Mouse (Mus musculus) midbrain, embryonic 13.5 days (tissue): ENCODE results near the gene Vegfa. TPM values are rescaled to one million over a fixed set of nuclear protein-coding genes. Genes with fewer than 3 reads are reported as not detected.

ENCODE experiments used
- ATAC-seq: fragments of 200-750 bp; cut with Nextera tagmentation; 2 replicates; pipeline ENCODE4 v1.8.0; 2017; ENCODE audit warnings: mild to moderate bottlenecking, moderate TSS enrichment, moderate library complexity
- H3K27ac ChIP-seq: fragments of 300-500 bp; sonication (generic); 2 replicates; pipeline ENCODE4 v1.5.1; 2015; ENCODE audit warnings: inconsistent platforms, mild to moderate bottlenecking, moderate library complexity
- H3K27me3 ChIP-seq: fragments of 300-500 bp; sonication (generic); 2 replicates; pipeline ENCODE4 v1.6.1; 2015; ENCODE audit warnings: mild to moderate bottlenecking, inconsistent platforms
- H3K36me3 ChIP-seq: fragments of 300-500 bp; sonication (generic); 2 replicates; pipeline ENCODE4 v1.6.1; 2015; ENCODE audit warnings: mild to moderate bottlenecking, inconsistent platforms
- H3K4me1 ChIP-seq: fragments of 300-500 bp; sonication (generic); replicated peaks from 2 replicates; pipeline ENCODE4 v1.6.1; 2015; ENCODE audit warnings: inconsistent platforms
- H3K4me2 ChIP-seq: fragments of 300-500 bp; sonication (generic); replicated peaks from 2 replicates; pipeline ENCODE4 v1.6.1; 2015; ENCODE audit warnings: moderate library complexity, mild to moderate bottlenecking, inconsistent platforms
- H3K4me3 ChIP-seq: fragments of 300-500 bp; sonication (generic); replicated peaks from 2 replicates; pipeline ENCODE4 v1.5.1; 2015; ENCODE audit warnings: mild to moderate bottlenecking, inconsistent platforms
- H3K9ac ChIP-seq: fragments of 300-500 bp; sonication (generic); replicated peaks from 2 replicates; pipeline ENCODE4 v1.6.1; 2015; ENCODE audit warnings: mild to moderate bottlenecking, inconsistent platforms
- H3K9me3 ChIP-seq: fragments of 300-500 bp; sonication (generic); 2 replicates; pipeline ENCODE4 v1.6.1; 2016; ENCODE audit warnings: mild to moderate bottlenecking, inconsistent platforms
- WGBS: fragments of 180-500 bp; shearing (Covaris S2); methylation state at CpG from one replicate; pipeline ENCODE4 v1.1.7; 2015; 5-methylcytosine and 5-hydroxymethylcytosine counted together
- polyA plus RNA-seq: library from polyadenylated mRNA; unstranded; fragments of >200 nt; fragmentation: Nextera tagmentation; extraction: Ambion mirVana; gene quantifications from 2 replicates; pipeline ENCODE4 v1.2.1, GENCODE M21; 2015

Vegfa gene
- polyA plus RNA-seq, 1 experiment from 2014 or later: 3.4 TPM

DNA sequence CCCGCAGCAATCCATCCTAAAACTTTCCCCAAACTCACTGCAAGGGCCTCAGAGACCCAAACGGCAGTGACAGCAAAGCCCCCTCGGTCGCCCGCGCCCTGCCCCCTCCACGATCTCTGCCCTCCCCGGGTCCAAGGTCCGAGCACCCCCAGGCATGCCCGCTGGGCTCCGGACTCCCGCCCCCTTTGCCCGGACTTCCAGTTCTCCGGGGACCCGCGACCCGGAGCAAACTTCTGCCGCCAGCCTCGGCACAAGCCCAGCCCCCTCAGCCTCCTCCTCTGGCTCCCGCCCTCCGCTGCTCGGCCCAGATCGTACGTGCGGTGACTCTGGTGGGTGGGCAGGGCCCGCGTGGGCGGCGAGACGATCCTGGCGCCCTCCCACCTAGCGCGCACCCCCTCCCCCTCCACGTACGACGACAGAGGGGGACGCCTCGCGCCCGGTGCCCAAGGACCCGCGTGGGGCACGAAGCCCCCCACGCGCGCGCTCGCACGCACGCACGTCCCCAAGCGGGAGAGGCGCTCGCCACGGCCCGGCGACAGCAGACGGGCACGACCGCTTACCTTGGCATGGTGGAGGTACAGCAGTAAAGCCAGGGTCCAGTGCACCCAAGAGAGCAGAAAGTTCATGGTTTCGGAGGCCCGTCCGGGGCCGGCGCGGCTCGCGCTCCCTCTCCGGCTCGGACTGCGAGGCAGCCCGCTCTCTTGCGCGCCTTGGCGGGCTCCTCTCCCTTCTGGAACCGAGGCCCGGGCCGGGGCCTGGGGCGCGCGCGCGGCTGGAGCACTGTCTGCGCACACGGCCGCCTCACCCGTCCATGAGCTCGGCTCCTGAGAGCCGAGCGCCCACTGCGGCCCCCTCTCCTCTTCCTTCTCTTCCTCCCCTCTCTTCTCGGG lies 1.2 kb downstream of the Vegfa start:
- Histone ChIP-seq H3K4me1 (peaks cover 59% of the 10 kb centered on the region), H3K4me3 (peak overlapping the region; percentile 85), H3K27me3 (0 out of 2 replicates have a peak, but pooled peaks cover 5% of the 10 kb centered on the region), H3K9me3 (no peaks in the 10 kb centered on the region), H3K4me2 (peak overlapping the region; percentile 66), H3K9ac (peak overlapping the region; percentile 94), H3K36me3 (no peaks in the 10 kb centered on the region), H3K27ac (peak overlapping the region; percentile 90)
- peak; percentile 28 for ATAC-seq
- WGBS: under 1% methylated on average over 88 of the region's 92 CpGs

DNA sequence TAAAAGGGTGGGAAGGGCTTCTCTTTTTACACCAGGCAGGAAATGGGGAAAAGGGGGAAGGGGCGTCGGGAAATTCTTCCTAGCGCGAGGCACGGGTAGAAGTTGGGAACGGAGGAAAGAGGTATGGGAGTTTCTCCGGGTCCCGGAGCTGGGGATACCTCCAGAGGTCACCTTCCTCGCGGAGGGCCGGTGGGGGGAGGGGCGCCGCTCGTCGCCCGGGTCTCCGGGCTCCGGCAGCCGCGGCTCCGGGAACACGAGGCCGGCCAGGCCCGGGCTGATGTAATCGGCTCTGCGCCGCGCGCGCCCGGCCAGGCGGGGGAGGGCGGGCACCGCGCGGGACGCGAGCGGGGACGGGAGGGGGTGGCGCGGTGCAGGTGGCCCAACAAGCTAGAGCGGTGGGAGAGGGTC lies 1.8 kb downstream of the Vegfa start:
- peak overlapping the region; percentile 66 for H3K4me2 ChIP-seq
- WGBS: under 1% methylated on average over 43 of the region's 43 CpGs
- ATAC-seq: 0 out of 2 replicates have a peak, but pooled peaks have one; percentile 15
- peaks cover 61% of the 10 kb centered on the region for H3K4me1 ChIP-seq
- H3K9me3 ChIP-seq: no peaks in the 10 kb centered on the region
- H3K9ac ChIP-seq: peak overlapping the region; percentile 94
- 0 out of 2 replicates have a peak, but pooled peaks cover 5% of the 10 kb centered on the region for H3K27me3 ChIP-seq
- peak overlapping the region; percentile 90 for H3K27ac ChIP-seq
- H3K36me3 ChIP-seq: peaks cover 2% of the 10 kb centered on the region; the same call in 1 of the 2 replicates
- H3K4me3 ChIP-seq: peak overlapping the region; percentile 85

DNA sequence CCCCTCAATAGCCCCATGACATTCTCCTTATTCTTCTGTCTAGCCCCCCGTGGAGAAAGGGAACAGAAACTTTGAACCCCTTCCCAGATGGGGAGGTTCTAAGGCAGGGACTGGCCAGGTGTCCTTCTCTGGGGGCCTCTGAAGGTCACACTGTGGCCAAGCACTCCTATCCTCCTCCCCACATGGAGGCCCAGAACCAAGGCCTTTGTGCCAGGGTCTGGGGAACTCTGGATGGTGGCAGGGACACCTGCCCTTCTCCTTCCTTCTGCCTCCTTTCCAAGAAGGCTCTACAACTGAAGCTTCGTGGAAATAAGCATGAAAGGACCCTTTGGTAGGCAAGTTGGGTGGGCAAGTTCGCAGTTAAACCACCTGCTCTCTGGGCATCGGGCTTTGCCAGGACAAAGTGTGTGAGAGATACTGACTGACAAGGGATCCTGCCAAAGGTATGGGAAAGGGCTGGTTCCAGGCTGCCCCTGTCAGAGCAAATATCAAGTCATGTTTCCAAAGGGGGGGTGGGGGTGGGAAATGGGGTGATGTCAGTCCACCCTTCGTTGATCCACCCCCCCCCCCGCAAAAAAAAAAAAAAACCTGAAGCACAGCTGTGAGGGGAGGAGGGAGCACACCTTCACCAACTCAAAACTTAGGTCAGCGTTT lies 2.5 kb downstream of the Vegfa start:
- H3K4me3 ChIP-seq: peak overlapping the region; percentile 85
- ATAC-seq: no peak
- 0 out of 2 replicates have a peak, but pooled peaks cover 5% of the 10 kb centered on the region for H3K27me3 ChIP-seq
- H3K4me1 ChIP-seq: peaks cover 61% of the 10 kb centered on the region
- peak overlapping the region; percentile 90; the same call in 1 of the 2 replicates for H3K27ac ChIP-seq
- H3K36me3 ChIP-seq: peaks cover 9% of the 10 kb centered on the region
- H3K9ac ChIP-seq: peak overlapping the region; percentile 94
- peak overlapping the region; percentile 66 for H3K4me2 ChIP-seq
- no peaks in the 10 kb centered on the region for H3K9me3 ChIP-seq
- WGBS: 13% methylated on average over 7 of the region's 7 CpGs

DNA sequence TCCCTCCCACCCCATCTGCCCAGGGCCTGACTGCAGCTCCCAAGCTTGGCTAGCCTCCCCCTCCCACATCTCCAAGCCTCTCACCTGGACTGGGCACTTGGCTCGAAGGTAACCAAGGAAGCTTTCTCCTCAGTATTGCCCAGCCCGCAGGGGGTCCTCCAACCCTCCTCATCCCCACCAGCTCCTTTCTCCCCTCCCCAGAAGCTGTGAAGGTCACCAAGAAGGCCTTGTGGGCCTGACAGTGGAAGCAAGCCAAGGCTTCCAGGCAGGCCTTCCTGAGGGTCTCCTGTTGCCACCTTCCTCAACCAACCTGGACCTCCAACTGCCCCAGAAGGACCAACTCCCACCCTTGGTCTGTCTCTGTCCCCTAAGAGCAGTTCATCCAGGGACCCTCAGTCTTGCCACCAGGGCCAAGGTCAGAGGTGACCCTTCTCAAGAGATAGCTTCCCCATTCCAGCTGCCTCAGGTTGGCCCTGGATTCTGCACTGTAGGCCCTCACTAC lies 3.1 kb downstream of the Vegfa start:
- no peak for ATAC-seq
- Histone ChIP-seq H3K27ac (no peak overlapping the region), H3K4me3 (peak overlapping the region; percentile 85), H3K4me2 (peak overlapping the region; percentile 66), H3K9ac (peak overlapping the region; percentile 94), H3K4me1 (peaks cover 61% of the 10 kb centered on the region), H3K36me3 (peaks cover 15% of the 10 kb centered on the region), H3K9me3 (no peaks in the 10 kb centered on the region), H3K27me3 (0 out of 2 replicates have a peak, but pooled peaks cover 5% of the 10 kb centered on the region)
- 54% methylated on average over 2 of the region's 2 CpGs for WGBS

DNA sequence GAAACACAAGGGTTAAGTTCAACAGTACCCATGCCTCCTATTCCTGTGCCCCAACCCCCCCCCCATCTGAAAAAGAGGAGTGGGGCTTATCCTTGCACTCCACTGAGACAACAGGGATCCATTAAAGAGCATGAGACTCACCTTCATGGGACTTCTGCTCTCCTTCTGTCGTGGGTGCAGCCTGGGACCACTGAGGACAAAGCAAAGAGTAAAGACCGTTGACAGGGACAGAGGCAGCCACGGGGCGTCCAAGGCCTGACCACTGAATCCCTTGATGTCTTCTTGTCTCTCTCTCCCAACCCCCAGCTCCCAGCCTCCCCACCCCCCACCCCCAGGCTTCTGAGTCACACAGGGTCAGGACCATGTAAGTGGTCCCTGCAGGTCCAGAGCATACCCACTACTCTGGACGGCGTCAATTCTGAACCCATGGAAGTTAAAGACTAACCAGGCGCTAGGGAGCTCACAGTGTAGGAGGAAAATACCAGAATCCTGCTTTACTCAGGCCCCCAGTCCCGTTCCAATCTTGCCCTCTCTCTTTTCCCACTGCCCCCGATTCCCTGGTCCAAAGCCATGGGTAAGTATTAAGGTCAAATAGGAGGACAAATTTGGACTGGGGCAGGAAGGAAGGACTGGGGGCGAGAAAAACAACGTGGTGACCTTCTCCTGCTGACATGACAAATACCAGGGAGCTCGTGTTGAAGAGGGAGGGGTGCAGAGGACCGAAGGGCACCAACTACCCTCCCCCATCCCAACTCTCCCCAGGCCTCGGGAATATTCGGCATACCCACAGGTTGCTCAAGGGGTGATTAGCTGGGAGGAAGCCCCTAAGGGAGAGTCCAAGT lies 3.7 kb downstream of the Vegfa start:
- H3K27me3 ChIP-seq: 0 out of 2 replicates have a peak, but pooled peaks cover 3% of the 10 kb centered on the region
- H3K27ac ChIP-seq: peak overlapping the region; percentile 89
- peaks cover 21% of the 10 kb centered on the region for H3K36me3 ChIP-seq
- H3K9me3 ChIP-seq: no peaks in the 10 kb centered on the region
- peak overlapping the region; percentile 85 for H3K4me3 ChIP-seq
- peak overlapping the region; percentile 66 for H3K4me2 ChIP-seq
- 35% methylated on average over 15 of the region's 15 CpGs for WGBS
- H3K9ac ChIP-seq: peak overlapping the region; percentile 94
- H3K4me1 ChIP-seq: peaks cover 56% of the 10 kb centered on the region
- no peak for ATAC-seq

DNA sequence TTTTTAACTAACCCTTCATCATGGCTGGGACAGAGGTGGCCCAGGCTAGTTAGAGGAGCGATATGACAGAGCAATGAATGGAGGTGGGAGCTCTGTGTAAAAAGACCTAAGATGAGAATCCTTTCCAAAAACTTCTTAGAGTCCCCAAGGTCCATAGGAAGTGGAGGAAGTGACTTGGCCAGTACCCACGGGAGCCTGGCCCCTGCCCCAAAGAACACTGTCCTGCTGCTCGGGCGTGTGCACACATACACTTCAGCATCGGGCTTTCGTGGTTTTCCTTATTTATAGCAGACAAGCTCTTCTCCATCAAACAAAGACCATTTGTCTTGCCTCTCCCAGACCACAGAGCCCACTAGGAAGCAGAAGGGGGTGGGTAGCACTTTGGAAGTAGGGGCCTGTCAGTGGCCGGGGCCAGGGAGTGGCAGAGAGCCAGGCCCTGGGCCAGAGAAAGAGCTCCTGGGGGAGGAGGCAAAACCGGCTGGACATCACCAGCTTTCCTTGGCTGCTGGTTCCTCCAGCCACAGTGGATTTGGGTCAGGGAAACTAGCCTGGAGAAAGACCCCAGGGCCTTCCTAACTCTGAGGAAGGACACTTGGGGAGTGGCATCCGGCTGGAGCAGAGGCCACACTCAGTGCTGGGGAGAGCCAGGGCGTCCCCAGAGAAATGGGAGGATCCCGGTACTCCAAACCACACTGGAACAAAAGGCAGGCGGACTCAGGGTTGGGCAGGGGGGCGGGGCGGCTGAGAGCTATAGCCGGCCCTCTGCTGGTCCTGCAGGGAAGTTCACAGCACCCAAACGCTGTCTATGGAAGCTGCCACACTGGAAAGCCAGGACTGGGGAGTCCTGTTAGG lies 4.9 kb downstream of the Vegfa start:
- peak overlapping the region; percentile 85 for H3K4me3 ChIP-seq
- H3K27me3 ChIP-seq: no peaks in the 10 kb centered on the region
- H3K4me1 ChIP-seq: peaks cover 47% of the 10 kb centered on the region
- WGBS: 13% methylated on average over 15 of the region's 16 CpGs
- peak overlapping the region; percentile 94 for H3K9ac ChIP-seq
- H3K36me3 ChIP-seq: peaks cover 32% of the 10 kb centered on the region
- H3K4me2 ChIP-seq: peak overlapping the region; percentile 66
- peak; percentile 32 for ATAC-seq
- peak overlapping the region; percentile 89 for H3K27ac ChIP-seq
- no peaks in the 10 kb centered on the region for H3K9me3 ChIP-seq

DNA sequence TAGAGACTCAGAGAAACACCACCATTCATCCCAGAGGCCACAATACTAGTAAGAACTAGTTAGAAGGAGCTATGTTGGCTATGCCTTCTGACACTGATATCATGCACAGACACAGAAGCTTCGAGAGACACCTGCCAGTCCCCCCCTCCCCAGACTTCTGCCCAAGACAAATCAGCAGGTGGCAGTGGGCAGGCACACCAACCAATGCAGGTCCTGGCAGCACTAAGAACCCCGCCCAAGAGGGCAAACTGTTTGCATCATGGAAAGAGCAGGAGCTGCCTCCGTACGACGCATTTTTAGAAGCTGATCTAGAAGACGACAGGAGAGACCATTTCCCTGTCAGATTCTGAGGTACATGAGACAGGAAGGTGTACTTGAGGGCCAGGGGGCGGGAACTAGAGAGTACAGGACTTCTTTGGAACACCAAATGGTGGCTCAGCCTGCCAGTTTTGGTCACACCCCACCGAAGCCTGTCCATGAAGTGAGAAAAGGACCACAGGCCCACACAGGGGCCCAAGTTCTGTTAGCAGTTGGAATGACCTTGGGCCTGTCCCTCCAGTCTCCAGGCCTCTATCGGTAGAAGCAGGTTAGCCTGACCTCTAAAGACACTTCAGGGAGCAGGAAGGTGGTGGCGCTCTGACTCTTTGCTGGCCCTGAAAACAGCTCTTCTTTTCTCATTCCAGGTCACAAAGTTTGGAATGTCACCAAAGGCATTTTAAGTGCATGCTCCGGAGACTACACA lies 6.1 kb downstream of the Vegfa start:
- ATAC-seq: no peak
- H3K4me2 ChIP-seq: no peak overlapping the region
- H3K9me3 ChIP-seq: no peaks in the 10 kb centered on the region
- peaks cover 44% of the 10 kb centered on the region for H3K36me3 ChIP-seq
- no peaks in the 10 kb centered on the region for H3K27me3 ChIP-seq
- H3K4me1 ChIP-seq: peaks cover 44% of the 10 kb centered on the region
- 91% methylated on average over 11 of the region's 11 CpGs for WGBS
- no peak overlapping the region for H3K9ac ChIP-seq
- no peak overlapping the region for H3K27ac ChIP-seq
- no peak overlapping the region for H3K4me3 ChIP-seq

DNA sequence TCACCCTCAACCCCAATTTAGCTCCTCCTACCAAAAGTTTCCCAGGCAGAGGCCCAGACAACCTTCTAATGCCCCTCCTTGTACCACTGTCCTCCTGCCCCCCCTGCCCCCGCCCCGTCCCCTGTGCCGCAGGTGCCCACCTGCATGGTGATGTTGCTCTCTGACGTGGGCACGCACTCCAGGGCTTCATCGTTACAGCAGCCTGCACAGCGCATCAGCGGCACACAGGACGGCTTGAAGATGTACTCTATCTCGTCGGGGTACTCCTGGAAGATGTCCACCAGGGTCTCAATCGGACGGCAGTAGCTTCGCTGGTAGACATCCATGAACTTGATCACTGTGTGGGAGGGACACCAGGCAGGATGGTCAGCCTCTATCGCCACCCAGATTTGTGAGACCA lies 7.0 kb downstream of the Vegfa start:
- Histone ChIP-seq H3K27me3 (no peaks in the 10 kb centered on the region), H3K9ac (no peak overlapping the region), H3K9me3 (no peaks in the 10 kb centered on the region), H3K4me2 (no peak overlapping the region), H3K4me3 (no peak overlapping the region), H3K4me1 (peaks cover 44% of the 10 kb centered on the region), H3K36me3 (peaks cover 53% of the 10 kb centered on the region), H3K27ac (no peak overlapping the region)
- ATAC-seq: no peak
- 94% methylated on average over 15 of the region's 15 CpGs for WGBS

DNA sequence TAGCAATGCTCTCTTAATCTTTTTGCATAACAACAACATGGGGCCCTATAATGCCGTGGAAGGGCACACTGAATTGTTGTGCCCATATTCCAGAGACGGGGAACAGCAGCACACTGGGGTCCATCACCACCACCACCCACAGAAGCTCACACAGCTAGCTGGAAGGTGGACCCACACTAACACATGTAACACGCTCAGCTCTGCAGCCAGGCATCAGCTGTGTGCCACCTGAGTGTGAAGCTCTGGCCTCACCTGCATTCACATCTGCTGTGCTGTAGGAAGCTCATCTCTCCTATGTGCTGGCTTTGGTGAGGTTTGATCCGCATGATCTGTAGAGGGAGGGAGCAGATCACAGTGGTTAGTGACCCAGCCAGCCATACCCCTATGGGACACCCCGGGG lies 8.0 kb downstream of the Vegfa start:
- Histone ChIP-seq H3K36me3 (peaks cover 63% of the 10 kb centered on the region), H3K9me3 (no peaks in the 10 kb centered on the region), H3K4me1 (peaks cover 34% of the 10 kb centered on the region), H3K27me3 (no peaks in the 10 kb centered on the region), H3K27ac (no peak overlapping the region), H3K4me3 (no peak overlapping the region), H3K4me2 (no peak overlapping the region), H3K9ac (no peak overlapping the region)
- WGBS: 94% methylated on average over 5 of the region's 5 CpGs
- no peak for ATAC-seq

DNA sequence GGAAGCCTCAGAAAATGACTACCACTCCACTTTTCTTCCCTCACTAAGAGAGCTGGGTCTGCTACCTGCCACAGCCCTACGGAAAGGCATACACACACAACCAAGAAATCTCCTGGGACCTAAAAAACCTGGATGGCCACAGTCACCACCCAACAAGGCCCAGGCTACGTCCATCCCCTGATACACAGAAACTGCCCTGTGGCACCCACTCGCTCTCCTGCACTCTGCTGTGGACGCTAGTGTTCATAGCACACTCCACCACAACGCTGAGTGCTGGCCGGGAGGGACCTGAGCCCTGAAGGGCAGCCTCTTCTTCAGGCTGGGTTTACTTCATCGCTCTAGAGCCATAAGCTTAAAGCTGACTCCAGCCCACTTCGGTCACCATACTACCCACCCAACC lies 8.6 kb downstream of the Vegfa start:
- no peak for ATAC-seq
- WGBS: 93% methylated on average over 8 of the region's 8 CpGs
- peaks cover 69% of the 10 kb centered on the region for H3K36me3 ChIP-seq

More for the DNA sequence above, 8.6 kb downstream of the Vegfa start:
- Histone ChIP-seq H3K4me2 (no peak overlapping the region), H3K9ac (no peak overlapping the region), H3K9me3 (no peaks in the 10 kb centered on the region), H3K27ac (no peak overlapping the region), H3K4me3 (no peak overlapping the region), H3K27me3 (no peaks in the 10 kb centered on the region), H3K4me1 (peaks cover 28% of the 10 kb centered on the region)
